In genomic region chr1:138174705-138175492, GRCm38 (mm10) we compare ENCODE assay signal across 16 mouse cellular contexts. TPM values are rescaled to one million over a fixed set of nuclear protein-coding genes. Genes with fewer than 3 reads are reported as not detected.
DNase-seq lines count a peak whose midpoint lies in the region; ATAC-seq and TF ChIP-seq lines count a peak whose summit lies in the region.
"Had no signal": no experiment of that assay in that cellular context is flagged by ENCODE, and none has a peak within 500 bp of the region (broad histone marks: within the 10 kb centered on the region; RNA-seq: fewer than 3 reads in every experiment).

No protein-coding gene starts in this region.

- no peak for TF ChIP-seq CTCF in heart, adult 2 months (IDR thresholded peaks at IDR 0.05)

- no peak overlapping the region for H3K4me2 ChIP-seq in heart, embryonic 15.5 days
- H3K4me2 ChIP-seq: forebrain, embryonic 15.5 days; neural tube, embryonic 12.5 days had no signal

- no peak for TF ChIP-seq POLR2A in heart, adult 2 months (IDR thresholded peaks at IDR 0.05; ENCODE audit: insufficient read depth, low read depth, low read length)

- H3K4me3 ChIP-seq in heart, embryonic 15.5 days = peak overlapping the region; percentile 18; the same call in 1 of the 2 replicates
- no peak overlapping the region for H3K4me3 ChIP-seq in heart, adult 2 months
- H3K4me3 ChIP-seq: embryonic facial prominence, embryonic 10.5 days; forebrain, embryonic 15.5 days; heart, embryonic 10.5 days; neural tube, embryonic 12.5 days had no signal

- H3K9me3 ChIP-seq in heart, embryonic 15.5 days (replicated peaks) = no peaks in the 10 kb centered on the region
- H3K9me3 ChIP-seq: embryonic facial prominence, embryonic 10.5 days; forebrain, embryonic 15.5 days; heart, embryonic 10.5 days; neural tube, embryonic 12.5 days had no signal

- H3K79me2 ChIP-seq in heart, adult 2 months (replicated peaks; ENCODE audit: control insufficient read depth, insufficient read depth, low read length) = no peaks in the 10 kb centered on the region

- no peaks in the 10 kb centered on the region for H3K27me3 ChIP-seq in heart, embryonic 15.5 days
- no peaks in the 10 kb centered on the region for H3K27me3 ChIP-seq in heart, adult 2 months (ENCODE audit: control insufficient read depth, insufficient read depth, low read length)
- H3K27me3 ChIP-seq: forebrain, embryonic 15.5 days; neural tube, embryonic 12.5 days had no signal

- ATAC-seq in heart, embryonic 15.5 days (replicated peaks; ENCODE audit: insufficient number of reproducible peaks, insufficient read depth, low FRiP score, low read depth) = no peak
- peak; percentile 77 for ATAC-seq in megakaryocyte, adult 5-6 weeks (ENCODE audit: poor library complexity, severe bottlenecking)
- ATAC-seq: forebrain, embryonic 15.5 days; intestine, postnatal 0 days had no signal

- TF ChIP-seq EP300 in heart, adult 2 months (IDR thresholded peaks at IDR 0.05; ENCODE audit: insufficient read depth, low read depth, low read length) = no peak

- intact Hi-C loops in heart, adult 2 months (cut with DNase I) = no loop called here

- no peak for DNase-seq in heart, adult 2 months
- peak; percentile 86 for DNase-seq in 416B (ENCODE audit: low read depth)
- peak; percentile 15 for DNase-seq in brain, adult 2 months (ENCODE audit: low read depth, low spot score)
- DNase-seq in urinary bladder, postnatal 25 days (ENCODE audit: low spot score) = no peak
- DNase-seq in gastrocnemius, postnatal 25 days = no peak
- no peak for DNase-seq in layer of hippocampus, adult 9-11 months
- DNase-seq: cerebellum, adult 11-12 months; layer of hippocampus, postnatal 36 days had no signal

- no peak overlapping the region for H3K9ac ChIP-seq in heart, embryonic 15.5 days
- no peak overlapping the region for H3K9ac ChIP-seq in heart, adult 2 months (ENCODE audit: low read depth, low read length)
- H3K9ac ChIP-seq: forebrain, embryonic 15.5 days; neural tube, embryonic 12.5 days had no signal

- H3K27ac ChIP-seq in heart, embryonic 15.5 days = no peak overlapping the region
- no peak overlapping the region; the same call in 1 of the 2 replicates for H3K27ac ChIP-seq in heart, adult 2 months
- H3K27ac ChIP-seq: embryonic facial prominence, embryonic 10.5 days; forebrain, embryonic 15.5 days; heart, embryonic 10.5 days; neural tube, embryonic 12.5 days had no signal

- WGBS in heart, embryonic 15.5 days = 74% methylated on average over 9 of the region's 9 CpGs
- WGBS in heart, adult 2 months = 70% methylated on average over 9 of the region's 9 CpGs

- no peaks in the 10 kb centered on the region for H3K4me1 ChIP-seq in heart, embryonic 15.5 days (replicated peaks)
- no peaks in the 10 kb centered on the region for H3K4me1 ChIP-seq in heart, adult 2 months (ENCODE audit: control insufficient read depth, insufficient read depth, low read length)
- H3K4me1 ChIP-seq: embryonic facial prominence, embryonic 10.5 days; forebrain, embryonic 15.5 days; heart, embryonic 10.5 days; neural tube, embryonic 12.5 days had no signal

- H3K36me3 ChIP-seq in heart, embryonic 15.5 days = no peaks in the 10 kb centered on the region
- H3K36me3 ChIP-seq in heart, adult 2 months (ENCODE audit: control insufficient read depth, insufficient read depth, low read length) = no peaks in the 10 kb centered on the region
- H3K36me3 ChIP-seq: embryonic facial prominence, embryonic 10.5 days; forebrain, embryonic 15.5 days; heart, embryonic 10.5 days; neural tube, embryonic 12.5 days had no signal

RNA-seq across cellular contexts. Expression of gene Ptprc, which starts 0.6 kb away (rescaled TPM):
- polyA plus RNA-seq in heart, embryonic 15.5 days (2015; fragmentation: Nextera tagmentation; extraction: Ambion mirVana) = 2.6 and 12.9 TPM in 2 replicates
- 1 to 10 TPM; 5.0 to 5.8 TPM for total RNA-seq in heart, adult 2 months (2021)
- 7.1 and 8.0 TPM in 2 replicates for polyA plus RNA-seq in heart, adult 2 months (2012; rRNA removed)
- total RNA-seq in megakaryocyte, adult 5-6 weeks (2015) = 547 TPM in 2 replicates
- total RNA-seq in megakaryocyte, adult 5-6 weeks (2017) = 704 and 786 TPM in 2 replicates
- total RNA-seq in gastrocnemius, postnatal 25 days (2021) = 1 to 10 TPM; 1.4 to 2.6 TPM
- polyA plus RNA-seq: C2C12 had no signal

Comparison
In these comparisons a context has a peak if more than half of its experiments do, and no peak if none do; other contexts are left out.
1. DNase-seq: peak in 416B (single experiment) and brain, adult 2 months (single experiment); none in heart, adult 2 months (0 of 2), urinary bladder, postnatal 25 days (single experiment), gastrocnemius, postnatal 25 days (single experiment) and layer of hippocampus, adult 9-11 months (single experiment).
2. RNA of gene Ptprc, which starts 0.6 kb away (total RNA-seq): 547 to 786 TPM in megakaryocyte, adult 5-6 weeks; 5.0 to 5.8 TPM in heart, adult 2 months and 1.4 to 2.6 TPM in gastrocnemius, postnatal 25 days; every median in the first group is over 10 times any median in the second.